Mouse (Mus musculus): Measurements from ENCODE around the gene Irf2bp1. TPM values are rescaled to one million over a fixed set of nuclear protein-coding genes. Genes with fewer than 3 reads are reported as not detected.

Gene Irf2bp1
- polyA plus RNA-seq, 1 experiment from 2014 or later, result 26.5 TPM

- 65% methylated on average over 6 of the region's 6 CpGs for WGBS
- Histone ChIP-seq H3K9me3 (ENCODE audit: control insufficient read depth, low read length) (no peaks in the 10 kb centered on the region), H3K4me2 (no peak overlapping the region), H3K27ac (ENCODE audit: low read depth, low read length) (no peak overlapping the region), H3K27me3 (ENCODE audit: control insufficient read depth, insufficient read depth, low read length) (no peaks in the 10 kb centered on the region), H3K36me3 (ENCODE audit: control insufficient read depth, insufficient read depth, low read length) (peaks cover 22% of the 10 kb centered on the region), H3K9ac (ENCODE audit: low read length) (no peak overlapping the region), H3K4me3 (ENCODE audit: low read depth, low read length) (no peak overlapping the region), H3K4me1 (ENCODE audit: control insufficient read depth, insufficient read depth, low read length) (peaks cover 7% of the 10 kb centered on the region)
- ATAC-seq (ENCODE audit: low FRiP score), result peak; percentile 20
- peak; percentile 95 for DNase-seq (ENCODE audit: low spot score, missing footprints)
Observed at GRCm38 (mm10) chr7:19029084-19029653, 25.3 kb downstream of the Irf2bp1 start.

- Histone ChIP-seq H3K4me2 (no peak overlapping the region), H3K27ac (ENCODE audit: low read depth, low read length) (no peak overlapping the region), H3K9ac (ENCODE audit: low read length) (no peak overlapping the region), H3K36me3 (ENCODE audit: control insufficient read depth, insufficient read depth, low read length) (peaks cover 25% of the 10 kb centered on the region), H3K9me3 (ENCODE audit: control insufficient read depth, low read length) (no peaks in the 10 kb centered on the region), H3K4me3 (ENCODE audit: low read depth, low read length) (no peak overlapping the region), H3K27me3 (ENCODE audit: control insufficient read depth, insufficient read depth, low read length) (no peaks in the 10 kb centered on the region), H3K4me1 (ENCODE audit: control insufficient read depth, insufficient read depth, low read length) (no peaks in the 10 kb centered on the region)
- ATAC-seq (ENCODE audit: low FRiP score), result no peak
- WGBS, result 35% methylated on average over 4 of the region's 4 CpGs
- DNase-seq (ENCODE audit: low spot score, missing footprints), result no peak
Observed at GRCm38 (mm10) chr7:19031641-19032040, 27.8 kb downstream of the Irf2bp1 start.

DNA sequence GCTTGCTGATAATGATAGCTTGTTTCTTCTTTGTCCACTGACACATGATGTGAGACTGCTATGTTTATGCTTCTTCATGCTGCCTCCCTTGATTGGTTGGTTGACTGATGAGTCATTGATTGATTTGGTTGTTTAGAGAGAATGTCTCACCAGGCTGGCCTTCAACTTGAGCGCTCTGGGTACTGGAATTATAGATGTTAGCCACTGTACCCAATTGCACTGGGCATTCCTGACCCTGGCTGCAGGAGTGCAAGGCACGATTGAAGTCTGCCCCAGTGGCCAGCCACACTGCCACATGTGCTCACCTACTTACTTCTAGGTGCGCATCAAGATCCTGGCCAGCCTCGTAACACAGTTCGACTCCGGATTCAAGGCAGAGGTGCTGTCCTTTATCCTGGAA, 40.8 kb downstream of the Irf2bp1 start:
- Histone ChIP-seq H3K4me2 (no peak overlapping the region), H3K4me1 (ENCODE audit: control insufficient read depth, insufficient read depth, low read length) (no peaks in the 10 kb centered on the region), H3K4me3 (ENCODE audit: low read depth, low read length) (no peak overlapping the region), H3K36me3 (ENCODE audit: control insufficient read depth, insufficient read depth, low read length) (peaks cover 68% of the 10 kb centered on the region), H3K27me3 (ENCODE audit: control insufficient read depth, insufficient read depth, low read length) (no peaks in the 10 kb centered on the region), H3K27ac (ENCODE audit: low read depth, low read length) (no peak overlapping the region), H3K9me3 (ENCODE audit: control insufficient read depth, low read length) (no peaks in the 10 kb centered on the region), H3K9ac (ENCODE audit: low read length) (no peak overlapping the region)
- no peak for ATAC-seq (ENCODE audit: low FRiP score)
- DNase-seq (ENCODE audit: low spot score, missing footprints), result no peak
- WGBS, result 96% methylated on average over 6 of the region's 6 CpGs

DNA sequence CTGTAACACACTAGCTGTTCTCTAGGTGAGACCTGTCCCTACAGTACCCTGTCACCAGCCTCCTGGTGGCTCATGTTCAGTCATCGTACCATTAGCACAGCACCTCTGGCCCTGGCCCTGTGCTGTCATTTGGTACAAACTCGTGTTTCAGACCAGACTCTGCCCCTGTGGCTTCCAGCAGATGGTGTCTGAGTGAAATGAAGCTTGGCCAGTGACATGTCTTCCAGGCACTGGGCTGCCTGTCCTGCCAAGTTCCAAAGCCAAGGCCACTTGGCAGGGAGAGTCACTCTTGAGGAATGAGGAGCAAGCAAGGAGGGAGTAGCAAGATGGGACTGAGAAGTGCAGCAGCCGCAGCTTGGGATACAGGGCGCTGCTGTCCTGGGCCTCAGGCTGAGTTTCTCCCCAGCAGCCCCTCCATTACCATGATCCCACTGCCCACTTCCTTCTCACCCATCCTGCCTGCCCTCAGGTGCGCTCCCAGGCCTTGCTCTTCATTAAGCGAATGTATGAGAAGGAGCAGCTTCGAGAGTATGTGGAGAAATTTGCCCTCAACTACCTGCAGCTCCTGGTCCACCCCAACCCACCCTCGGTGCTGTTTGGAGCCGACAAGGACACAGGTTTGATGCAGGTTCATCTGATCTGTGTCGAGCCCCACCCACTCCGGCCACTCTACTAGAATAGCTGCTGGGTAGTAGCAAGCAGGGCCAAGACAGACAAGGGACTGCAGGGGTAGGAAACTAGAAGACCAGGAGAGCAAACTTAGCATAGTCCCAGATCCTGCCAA, 42.6 kb downstream of the Irf2bp1 start:
- H3K4me2 ChIP-seq, result no peak overlapping the region
- H3K9ac ChIP-seq (ENCODE audit: low read length), result no peak overlapping the region
- peaks cover 65% of the 10 kb centered on the region for H3K36me3 ChIP-seq (ENCODE audit: control insufficient read depth, insufficient read depth, low read length)
- no peaks in the 10 kb centered on the region for H3K9me3 ChIP-seq (ENCODE audit: control insufficient read depth, low read length)
- peak; percentile 21 for DNase-seq (ENCODE audit: low spot score, missing footprints)
- no peak for ATAC-seq (ENCODE audit: low FRiP score)
- H3K27ac ChIP-seq (ENCODE audit: low read depth, low read length), result no peak overlapping the region
- no peaks in the 10 kb centered on the region for H3K4me1 ChIP-seq (ENCODE audit: control insufficient read depth, insufficient read depth, low read length)
- H3K27me3 ChIP-seq (ENCODE audit: control insufficient read depth, insufficient read depth, low read length), result no peaks in the 10 kb centered on the region
- 93% methylated on average over 11 of the region's 11 CpGs for WGBS
- H3K4me3 ChIP-seq (ENCODE audit: low read depth, low read length), result no peak overlapping the region

DNA sequence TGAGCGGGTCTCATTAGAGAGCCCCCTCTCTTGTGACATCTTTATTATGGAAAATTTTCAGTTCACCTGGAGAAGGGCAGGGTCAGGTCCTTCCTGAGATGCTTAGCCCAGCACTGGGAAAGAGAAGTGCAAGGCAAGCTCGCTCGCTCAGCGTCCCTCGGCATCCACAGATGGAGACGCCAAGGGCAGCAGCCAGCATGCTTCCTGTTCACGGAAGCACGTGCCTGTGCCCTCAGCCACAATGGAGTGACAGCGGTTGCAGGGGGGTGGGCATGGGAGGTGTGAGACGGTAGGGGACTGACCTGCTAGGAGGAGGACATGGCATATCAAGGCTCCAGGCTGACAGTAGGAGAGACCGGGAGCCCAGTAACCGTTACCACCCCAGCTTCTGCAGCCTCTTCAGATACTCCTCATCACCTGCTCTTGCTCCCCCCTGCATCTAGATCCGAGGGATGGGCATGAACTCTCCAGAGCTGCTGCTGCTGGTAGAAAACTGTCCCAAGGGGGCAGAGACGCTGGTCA, 44.2 kb downstream of the Irf2bp1 start:
- H3K9me3 ChIP-seq (ENCODE audit: control insufficient read depth, low read length), result no peaks in the 10 kb centered on the region
- WGBS, result 91% methylated on average over 14 of the region's 14 CpGs
- no peak overlapping the region for H3K4me2 ChIP-seq
- H3K9ac ChIP-seq (ENCODE audit: low read length), result no peak overlapping the region
- H3K36me3 ChIP-seq (ENCODE audit: control insufficient read depth, insufficient read depth, low read length), result peaks cover 59% of the 10 kb centered on the region
- no peak overlapping the region for H3K27ac ChIP-seq (ENCODE audit: low read depth, low read length)
- H3K4me1 ChIP-seq (ENCODE audit: control insufficient read depth, insufficient read depth, low read length), result no peaks in the 10 kb centered on the region
- H3K27me3 ChIP-seq (ENCODE audit: control insufficient read depth, insufficient read depth, low read length), result no peaks in the 10 kb centered on the region
- H3K4me3 ChIP-seq (ENCODE audit: low read depth, low read length), result no peak overlapping the region
- peak; percentile 53 for DNase-seq (ENCODE audit: low spot score, missing footprints)
- no peak for ATAC-seq (ENCODE audit: low FRiP score)

- 84% methylated on average over 5 of the region's 5 CpGs for WGBS
- no peak for ATAC-seq (ENCODE audit: low FRiP score)
- H3K27ac ChIP-seq (ENCODE audit: low read depth, low read length), result no peak overlapping the region
- DNase-seq (ENCODE audit: low spot score, missing footprints), result no peak
- no peaks in the 10 kb centered on the region for H3K27me3 ChIP-seq (ENCODE audit: control insufficient read depth, insufficient read depth, low read length)
- no peak overlapping the region for H3K4me3 ChIP-seq (ENCODE audit: low read depth, low read length)
- no peaks in the 10 kb centered on the region for H3K9me3 ChIP-seq (ENCODE audit: control insufficient read depth, low read length)
- peaks cover 2% of the 10 kb centered on the region; the same call in 1 of the 2 replicates for H3K4me1 ChIP-seq (ENCODE audit: control insufficient read depth, insufficient read depth, low read length)
- H3K4me2 ChIP-seq, result no peak overlapping the region
- peaks cover 51% of the 10 kb centered on the region for H3K36me3 ChIP-seq (ENCODE audit: control insufficient read depth, insufficient read depth, low read length)
- H3K9ac ChIP-seq (ENCODE audit: low read length), result no peak overlapping the region
Observed at GRCm38 (mm10) chr7:19049252-19049651, 45.4 kb downstream of the Irf2bp1 start.

- H3K36me3 ChIP-seq (ENCODE audit: control insufficient read depth, insufficient read depth, low read length), result peaks cover 48% of the 10 kb centered on the region
Observed at GRCm38 (mm10) chr7:19050172-19050571, 46.3 kb downstream of the Irf2bp1 start.

GRCm38 (mm10) chr7:19051161-19051560, 47.3 kb downstream of the Irf2bp1 start:
- Histone ChIP-seq H3K27ac (ENCODE audit: low read depth, low read length) (no peak overlapping the region), H3K36me3 (ENCODE audit: control insufficient read depth, insufficient read depth, low read length) (peaks cover 40% of the 10 kb centered on the region), H3K4me1 (ENCODE audit: control insufficient read depth, insufficient read depth, low read length) (peaks cover 6% of the 10 kb centered on the region), H3K9me3 (ENCODE audit: control insufficient read depth, low read length) (no peaks in the 10 kb centered on the region), H3K9ac (ENCODE audit: low read length) (no peak overlapping the region), H3K27me3 (ENCODE audit: control insufficient read depth, insufficient read depth, low read length) (no peaks in the 10 kb centered on the region), H3K4me3 (ENCODE audit: low read depth, low read length) (no peak overlapping the region), H3K4me2 (no peak overlapping the region)
- DNase-seq (ENCODE audit: low spot score, missing footprints) (no peak), ATAC-seq (ENCODE audit: low FRiP score) (no peak)
- WGBS, result 80% methylated on average over 4 of the region's 4 CpGs

More at GRCm38 (mm10) chr7:19050172-19050571, 46.3 kb downstream of the Irf2bp1 start:
- Histone ChIP-seq H3K9me3 (ENCODE audit: control insufficient read depth, low read length) (no peaks in the 10 kb centered on the region), H3K27ac (ENCODE audit: low read depth, low read length) (no peak overlapping the region), H3K27me3 (ENCODE audit: control insufficient read depth, insufficient read depth, low read length) (no peaks in the 10 kb centered on the region), H3K9ac (ENCODE audit: low read length) (no peak overlapping the region), H3K4me1 (ENCODE audit: control insufficient read depth, insufficient read depth, low read length) (peaks cover 6% of the 10 kb centered on the region), H3K4me3 (ENCODE audit: low read depth, low read length) (no peak overlapping the region), H3K4me2 (no peak overlapping the region)
- no peak for DNase-seq (ENCODE audit: low spot score, missing footprints)
- WGBS, result 91% methylated on average over 8 of the region's 8 CpGs
- no peak for ATAC-seq (ENCODE audit: low FRiP score)

Measured in midbrain, embryonic 11.5 days (tissue).